In the genomic region with DNA sequence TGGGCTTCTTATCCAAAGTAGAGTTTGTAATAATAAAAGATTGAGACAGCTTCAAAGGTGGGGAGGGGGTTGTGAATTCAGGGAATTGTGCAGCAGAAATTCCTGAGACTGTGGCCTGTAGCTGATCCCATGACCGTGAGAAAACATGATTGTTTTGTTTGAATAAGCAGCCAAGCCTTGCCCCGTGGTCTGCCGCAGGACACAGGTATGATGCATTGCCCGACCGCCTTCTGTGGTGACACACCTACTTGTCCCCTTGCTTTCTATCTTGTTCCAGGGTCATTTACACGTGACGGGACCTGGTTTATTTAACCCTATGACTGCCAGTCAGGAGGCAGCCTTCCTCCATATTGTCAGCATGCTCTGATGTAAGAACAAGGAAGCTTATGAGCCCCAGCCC, we compare ENCODE assay signal across 17 mouse cellular contexts.
DNase-seq lines count a peak whose midpoint lies in the region; ATAC-seq and TF ChIP-seq lines count a peak whose summit lies in the region.
"Had no signal": no experiment of that assay in that cellular context is flagged by ENCODE, and none has a peak within 500 bp of the region (broad histone marks: within the 10 kb centered on the region; RNA-seq: fewer than 3 reads in every experiment).

No protein-coding gene starts in this region.

- no peaks in the 10 kb centered on the region for H3K4me1 ChIP-seq in liver, postnatal 0 days (ENCODE audit: insufficient read depth)
- H3K4me1 ChIP-seq in embryonic fibroblast, embryonic 13.5 days (ENCODE audit: control insufficient read depth, insufficient read depth, low read length) = peaks cover 13% of the 10 kb centered on the region
- H3K4me1 ChIP-seq in stomach, embryonic 14.5 days (ENCODE audit: control insufficient read depth, insufficient read depth, low read length) = 0 out of 2 replicates have a peak, but pooled peaks cover 5% of the 10 kb centered on the region
- H3K4me1 ChIP-seq: embryonic facial prominence, embryonic 10.5 days; hindbrain, embryonic 15.5 days had no signal

- TF ChIP-seq EP300 in liver, postnatal 0 days (IDR thresholded peaks at IDR 0.05; ENCODE audit: low read depth) = no peak

- H3K4me2 ChIP-seq in liver, postnatal 0 days (ENCODE audit: low read depth, low read length) = no peak overlapping the region
- no peak overlapping the region for H3K4me2 ChIP-seq in stomach, embryonic 14.5 days (replicated peaks; ENCODE audit: low read depth, low read length)
- H3K4me2 ChIP-seq: heart, embryonic 13.5 days; hindbrain, embryonic 15.5 days had no signal

- H3K27ac ChIP-seq in liver, postnatal 0 days (ENCODE audit: low read depth) = no peak overlapping the region
- H3K27ac ChIP-seq in embryonic fibroblast, embryonic 13.5 days (ENCODE audit: insufficient read depth, low read length) = 0 out of 2 replicates have a peak overlapping the region, but pooled peaks have one; percentile 31
- no peak overlapping the region for H3K27ac ChIP-seq in stomach, embryonic 14.5 days (ENCODE audit: low read length)
- H3K27ac ChIP-seq: embryonic facial prominence, embryonic 10.5 days; forebrain, embryonic 10.5 days; hindbrain, embryonic 15.5 days had no signal

- ATAC-seq in liver, postnatal 0 days = peak; percentile 64
- peak; percentile 80 for ATAC-seq in stomach, embryonic 14.5 days (ENCODE audit: insufficient number of reproducible peaks, insufficient read depth, low FRiP score, low read depth)
- ATAC-seq: forebrain, embryonic 14.5 days had no signal

- no peak overlapping the region for H3K9ac ChIP-seq in liver, postnatal 0 days (replicated peaks)
- no peak overlapping the region for H3K9ac ChIP-seq in stomach, embryonic 14.5 days (replicated peaks; ENCODE audit: low read depth, low read length)
- H3K9ac ChIP-seq: heart, embryonic 13.5 days; hindbrain, embryonic 15.5 days had no signal

- TF ChIP-seq CTCF in liver, postnatal 0 days (IDR thresholded peaks at IDR 0.05; ENCODE audit: low read depth) = no peak
- no peak for TF ChIP-seq CTCF in embryonic fibroblast, embryonic 13.5 days (IDR thresholded peaks at IDR 0.05; ENCODE audit: borderline replicate concordance, insufficient read depth, low read length)

- TF ChIP-seq POLR2A in embryonic fibroblast, embryonic 13.5 days (IDR thresholded peaks at IDR 0.05; ENCODE audit: low read depth, low read length) = no peak

- no peak for DNase-seq in liver, postnatal 0 days
- DNase-seq in liver = no peak
- peak; percentile 50 for DNase-seq in yolk sac, embryonic 10.5 days (ENCODE audit: low spot score)
- no peak for DNase-seq in retina, postnatal 1 day
- DNase-seq in right cerebral cortex, postnatal 25 days = no peak
- DNase-seq: adrenal gland, postnatal 14 days; gastrocnemius, postnatal 36 days; heart, adult 11 months; heart, postnatal 36 days had no signal

- 54% methylated on average over 7 of the region's 7 CpGs for WGBS in liver, postnatal 0 days (ENCODE audit: insufficient replicate concordance)
- 47% methylated on average over 7 of the region's 7 CpGs for WGBS in stomach, embryonic 14.5 days

- no peak overlapping the region for H3K4me3 ChIP-seq in liver, postnatal 0 days (ENCODE audit: low read depth, low read length)
- H3K4me3 ChIP-seq in embryonic fibroblast, embryonic 13.5 days (ENCODE audit: insufficient read depth, low read length) = no peak overlapping the region
- H3K4me3 ChIP-seq in stomach, embryonic 14.5 days (ENCODE audit: low read depth, low read length) = no peak overlapping the region
- H3K4me3 ChIP-seq: embryonic facial prominence, embryonic 10.5 days; erythroblast, embryonic 14.5 days; forebrain, embryonic 10.5 days; heart, embryonic 13.5 days; hindbrain, embryonic 15.5 days had no signal

- H3K27me3 ChIP-seq in liver, postnatal 0 days (ENCODE audit: insufficient read depth, low read length) = no peaks in the 10 kb centered on the region
- H3K27me3 ChIP-seq in stomach, embryonic 14.5 days (ENCODE audit: control insufficient read depth, insufficient read depth, low read length) = no peaks in the 10 kb centered on the region
- H3K27me3 ChIP-seq: heart, embryonic 13.5 days; hindbrain, embryonic 15.5 days had no signal

- H3K36me3 ChIP-seq in liver, postnatal 0 days (replicated peaks; ENCODE audit: insufficient read depth, low read length) = peaks cover 48% of the 10 kb centered on the region
- peaks cover 26% of the 10 kb centered on the region for H3K36me3 ChIP-seq in stomach, embryonic 14.5 days (ENCODE audit: control insufficient read depth, insufficient read depth, low read length)

- no peaks in the 10 kb centered on the region for H3K9me3 ChIP-seq in liver, postnatal 0 days (ENCODE audit: low read length)
- H3K9me3 ChIP-seq in stomach, embryonic 14.5 days (ENCODE audit: control insufficient read depth, low read depth, low read length) = no peaks in the 10 kb centered on the region
- H3K9me3 ChIP-seq: embryonic facial prominence, embryonic 10.5 days; forebrain, embryonic 10.5 days; heart, embryonic 13.5 days; hindbrain, embryonic 15.5 days had no signal
